Comparison of ENCODE assay signal across 15 mouse cellular contexts in the genomic region with DNA sequence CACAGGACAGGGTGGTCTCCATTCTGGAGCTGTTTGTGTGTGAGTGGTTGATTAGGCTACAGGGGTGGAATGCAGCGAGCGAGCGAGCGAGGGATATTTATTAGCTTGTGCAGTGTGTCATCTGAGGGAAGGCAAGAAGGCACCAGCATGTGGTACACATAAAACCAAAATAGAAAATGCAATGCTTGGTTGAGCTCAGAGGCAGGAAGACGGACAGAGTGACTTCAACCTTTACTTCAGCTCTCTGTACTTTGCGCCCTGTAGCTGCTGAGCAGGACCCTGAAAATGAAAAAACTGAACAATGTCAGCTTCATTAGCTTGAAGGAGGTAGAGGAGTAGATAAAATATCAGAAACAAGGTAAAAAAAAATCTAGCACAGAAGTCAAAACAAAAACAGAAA. TPM values are rescaled to one million over a fixed set of nuclear protein-coding genes. Genes with fewer than 3 reads are reported as not detected.
"Had no signal": no experiment of that assay in that cellular context is flagged by ENCODE, and none has a peak within 500 bp of the region (broad histone marks: within the 10 kb centered on the region; RNA-seq: fewer than 3 reads in every experiment).

No protein-coding gene starts in this region.

- H3K4me3 ChIP-seq: limb, embryonic 13.5 days; liver, embryonic 15.5 days; midbrain, embryonic 10.5 days; myocyte; neural tube, embryonic 15.5 days had no signal

- H3K36me3 ChIP-seq: limb, embryonic 13.5 days; liver, embryonic 15.5 days; midbrain, embryonic 10.5 days; neural tube, embryonic 15.5 days had no signal

- H3K4me1 ChIP-seq: liver, embryonic 15.5 days had no signal

- DNase-seq: left cerebral cortex, postnatal 4 days; lung, adult 2 months; lung, postnatal 36 days; midbrain, embryonic 14.5 days; thymus, adult 18-20 months; thymus, postnatal 14 days had no signal

- ATAC-seq: lung, postnatal 0 days had no signal

- H3K4me2 ChIP-seq: limb, embryonic 13.5 days; liver, embryonic 11.5 days; liver, embryonic 15.5 days; neural tube, embryonic 15.5 days had no signal

- H3K27ac ChIP-seq: limb, embryonic 13.5 days; liver, embryonic 15.5 days; midbrain, embryonic 10.5 days; neural tube, embryonic 15.5 days; stomach, postnatal 0 days had no signal

- H3K9me3 ChIP-seq: limb, embryonic 13.5 days; liver, embryonic 15.5 days; midbrain, embryonic 10.5 days; neural tube, embryonic 15.5 days had no signal

- H3K9ac ChIP-seq: limb, embryonic 13.5 days; liver, embryonic 15.5 days; neural tube, embryonic 15.5 days had no signal

RNA-seq across cellular contexts. Expression of a gene that starts 3.2 kb away (rescaled TPM):
- total RNA-seq: megakaryocyte, adult 5-6 weeks had no signal
- polyA plus RNA-seq: liver, embryonic 15.5 days had no signal
